Mouse (Mus musculus) forebrain, postnatal 0 days (tissue): ENCODE measurements around the gene Gsto2. TPM values are rescaled to one million over a fixed set of nuclear protein-coding genes. Genes with fewer than 3 reads are reported as not detected.

Source experiments
- ATAC-seq: fragments of 200-750 bp; cut with Nextera tagmentation; 2 replicates; pipeline ENCODE4 v1.8.0; 2017; ENCODE audit warnings: mild to moderate bottlenecking, moderate library complexity
- DNase-seq: peaks from one replicate; pipeline ENCODE4 v3.0.0-alpha.2; 2015
- H3K27ac ChIP-seq: fragments of 300-500 bp; sonication (generic); 2 replicates; pipeline ENCODE4 v1.5.1; 2014; ENCODE audit warnings: low read depth, mild to moderate bottlenecking, antibody characterized with exemption, low read length, moderate library complexity, mixed read lengths
- H3K27me3 ChIP-seq: fragments of 300-500 bp; sonication (generic); 2 replicates; pipeline ENCODE4 v1.6.1; 2014; ENCODE audit warnings: mild to moderate bottlenecking, low read length, mixed read lengths; ENCODE audit not compliant: insufficient read depth
- H3K36me3 ChIP-seq: fragments of 300-500 bp; sonication (generic); 2 replicates; pipeline ENCODE4 v1.6.1; 2014; ENCODE audit warnings: mild to moderate bottlenecking, moderate library complexity; ENCODE audit not compliant: insufficient read depth
- H3K4me1 ChIP-seq: fragments of 300-500 bp; sonication (generic); 2 replicates; pipeline ENCODE4 v1.6.1; 2014; ENCODE audit warnings: antibody characterized with exemption; ENCODE audit not compliant: insufficient read depth
- H3K4me2 ChIP-seq: fragments of 300-500 bp; sonication (generic); 2 replicates; pipeline ENCODE4 v1.6.1; 2014; ENCODE audit warnings: low read depth, mild to moderate bottlenecking, moderate library complexity
- H3K4me3 ChIP-seq: fragments of 300-500 bp; sonication (generic); 2 replicates; pipeline ENCODE4 v1.5.1; 2014; ENCODE audit warnings: low read depth, low read length, mixed read lengths
- H3K9ac ChIP-seq: fragments of 300-500 bp; sonication (generic); 2 replicates; pipeline ENCODE4 v1.6.1; 2014; ENCODE audit warnings: mild to moderate bottlenecking
- H3K9me3 ChIP-seq: fragments of 300-500 bp; sonication (generic); 2 replicates; pipeline ENCODE4 v1.6.1; 2016; ENCODE audit warnings: low read length
- CTCF ChIP-seq: sonication (generic); IDR thresholded peaks from 2 replicates; pipeline ENCODE4 v1.5.1; 2016; ENCODE audit warnings: antibody characterized with exemption, control low read depth, low read depth
- WGBS: fragments of 180-500 bp; shearing (Covaris S2); extraction: QIAGEN DNeasy Blood & Tissue Kit; methylation state at CpG from one replicate; pipeline ENCODE4 v1.1.7; 2014; 5-methylcytosine and 5-hydroxymethylcytosine counted together
- polyA plus RNA-seq: library from polyadenylated mRNA; unstranded; fragments of >200 nt; fragmentation: Nextera tagmentation; extraction: Ambion mirVana; gene quantifications from 2 replicates; pipeline ENCODE4 v1.2.1, GENCODE M21; 2015
- total RNA-seq: library from RNA; depleted of rRNA; stranded (reverse); fragments of >200 nt; gene quantifications from 2 replicates; pipeline ENCODE4 v1.2.3, GENCODE M21; 2014

The Gsto2 gene
- total and polyA plus RNA-seq, 2 experiments from 2014 or later, result 0.88 to 0.95 TPM

DNA sequence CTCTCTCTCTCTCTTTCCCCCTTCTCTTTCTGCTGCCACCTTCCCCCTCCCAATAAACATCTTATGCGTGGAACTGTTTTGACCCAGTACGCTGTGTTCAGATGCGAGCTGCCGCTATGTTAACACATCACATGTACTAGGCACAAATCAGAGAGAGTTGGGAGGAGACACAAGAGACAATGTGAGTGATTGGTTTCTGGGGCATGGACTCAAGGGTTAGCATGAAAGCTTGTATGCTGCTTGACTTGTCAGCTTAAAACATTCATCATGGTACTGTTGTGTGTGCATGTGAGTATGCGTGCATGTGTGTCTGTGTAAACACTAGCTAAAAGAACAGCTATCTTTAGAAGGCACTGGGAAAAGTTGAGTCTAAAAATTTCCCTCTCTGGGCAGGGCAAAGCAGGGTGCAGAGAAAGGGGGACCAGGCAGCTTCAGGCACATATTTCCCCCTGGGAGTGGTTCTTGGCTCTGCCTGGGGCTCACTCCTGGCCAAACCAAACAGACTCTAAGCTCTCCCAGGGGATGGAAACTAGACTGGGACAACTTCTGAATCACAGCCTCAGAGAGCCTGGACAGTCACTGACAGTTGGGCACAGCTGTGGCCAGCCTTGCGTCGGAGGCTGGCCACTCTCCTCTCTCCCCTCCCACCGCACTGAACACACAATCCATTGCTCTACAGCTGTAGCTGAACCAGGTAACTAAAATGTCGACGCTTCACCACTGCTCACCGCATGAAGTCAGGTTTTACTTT, 26.4 kb downstream of the Gsto2 start:
- Histone ChIP-seq H3K4me3 (no peak overlapping the region), H3K9me3 (no peaks in the 10 kb centered on the region), H3K4me2 (no peak overlapping the region), H3K27ac (no peak overlapping the region), H3K9ac (no peak overlapping the region), H3K36me3 (0 out of 2 replicates have a peak, but pooled peaks cover 7% of the 10 kb centered on the region), H3K4me1 (no peaks in the 10 kb centered on the region), H3K27me3 (no peaks in the 10 kb centered on the region)
- WGBS, result 83% methylated on average over 11 of the region's 11 CpGs
- no peak for TF ChIP-seq CTCF
- no peak for DNase-seq
- no peak for ATAC-seq

DNA sequence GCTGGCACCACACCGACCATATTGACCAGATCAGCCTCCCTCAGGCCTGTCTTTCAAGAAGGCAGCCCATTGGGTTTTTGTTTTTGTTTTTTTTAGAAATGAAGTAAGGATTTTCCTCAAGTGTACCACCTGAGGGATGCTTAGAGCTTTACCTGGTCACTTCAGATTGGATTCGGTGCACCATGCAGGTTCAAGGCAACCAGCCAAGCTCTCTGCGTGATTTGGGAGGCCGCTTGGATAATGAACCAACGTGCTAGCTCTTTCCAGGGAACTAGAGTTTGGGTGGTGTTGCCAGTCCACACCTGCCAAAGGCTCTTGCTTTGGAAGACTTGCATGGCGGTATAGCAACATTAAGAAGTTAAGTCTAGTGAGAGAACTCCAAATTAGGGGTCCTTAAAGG, 27.8 kb downstream of the Gsto2 start:
- Histone ChIP-seq H3K9me3 (no peaks in the 10 kb centered on the region), H3K4me2 (no peak overlapping the region), H3K4me1 (no peaks in the 10 kb centered on the region), H3K27ac (no peak overlapping the region), H3K4me3 (no peak overlapping the region), H3K36me3 (0 out of 2 replicates have a peak, but pooled peaks cover 17% of the 10 kb centered on the region), H3K27me3 (no peaks in the 10 kb centered on the region), H3K9ac (no peak overlapping the region)
- ATAC-seq (no peak), DNase-seq (no peak)
- TF ChIP-seq CTCF, result no peak
- WGBS, result 88% methylated on average over 6 of the region's 6 CpGs

DNA sequence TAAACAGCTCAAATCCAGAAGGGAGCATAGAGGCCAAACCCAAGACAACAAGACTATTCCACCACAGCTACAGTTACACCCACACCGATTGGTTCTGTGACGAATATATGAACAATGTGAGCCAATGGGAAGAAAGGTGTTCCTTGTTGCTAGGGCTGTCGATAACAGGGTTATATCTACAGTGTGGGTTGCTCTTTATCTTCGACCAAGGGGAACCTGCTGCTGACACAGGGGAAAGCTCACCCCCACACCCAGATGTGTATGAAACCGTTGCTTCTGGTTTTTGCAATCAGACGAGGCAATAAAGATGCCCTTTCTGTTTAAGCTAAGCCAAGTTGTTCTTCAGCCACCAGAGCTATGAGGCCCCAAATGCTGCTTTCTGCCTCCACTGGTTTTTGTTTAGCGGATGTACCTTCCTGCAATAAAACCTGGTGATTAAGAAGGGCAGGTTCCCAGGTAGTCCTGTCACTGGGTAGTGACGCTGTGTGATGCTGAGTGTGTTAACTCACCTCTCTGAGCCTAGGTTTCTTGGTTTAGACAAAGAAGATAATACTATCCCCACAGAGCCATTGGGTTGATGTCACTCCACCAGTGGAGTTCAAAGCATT, 33.2 kb downstream of the Gsto2 start:
- 95% methylated on average over 8 of the region's 8 CpGs for WGBS
- TF ChIP-seq CTCF, result no peak
- ATAC-seq, result no peak

DNA sequence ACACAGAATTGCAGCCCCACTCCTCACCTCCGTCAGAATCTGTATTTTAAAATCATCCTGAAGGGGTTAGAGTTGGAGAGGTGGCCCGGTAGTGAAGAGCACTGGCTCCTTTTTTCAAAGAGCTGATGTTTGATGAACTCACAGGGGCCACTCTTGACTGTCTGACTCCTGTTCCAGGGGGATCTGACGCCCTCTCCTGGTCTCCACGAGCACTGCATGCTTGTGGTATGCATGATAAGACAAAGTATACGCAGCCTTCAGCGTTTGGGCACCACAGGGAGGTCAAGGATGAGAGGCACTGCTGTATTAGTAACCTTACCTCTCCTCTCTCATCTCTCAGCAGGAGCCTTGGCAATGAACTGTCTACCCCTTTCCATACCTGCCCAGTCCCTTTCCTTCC, 34.7 kb downstream of the Gsto2 start:
- H3K27ac ChIP-seq, result no peak overlapping the region
- no peaks in the 10 kb centered on the region for H3K9me3 ChIP-seq
- WGBS, result 73% methylated on average over 6 of the region's 6 CpGs
- no peak overlapping the region for H3K9ac ChIP-seq
- H3K4me3 ChIP-seq, result no peak overlapping the region
- no peak overlapping the region for H3K4me2 ChIP-seq
- TF ChIP-seq CTCF, result peak; percentile 27; the same call in 1 of the 2 replicates
- H3K27me3 ChIP-seq, result no peaks in the 10 kb centered on the region
- H3K4me1 ChIP-seq, result no peaks in the 10 kb centered on the region; the same call in 1 of the 2 replicates
- DNase-seq, result no peak
- 0 out of 2 replicates have a peak, but pooled peaks cover 17% of the 10 kb centered on the region for H3K36me3 ChIP-seq
- ATAC-seq, result no peak

More for the DNA sequence above, 33.2 kb downstream of the Gsto2 start:
- Histone ChIP-seq H3K4me2 (no peak overlapping the region), H3K27me3 (no peaks in the 10 kb centered on the region), H3K9ac (no peak overlapping the region), H3K9me3 (no peaks in the 10 kb centered on the region), H3K36me3 (0 out of 2 replicates have a peak, but pooled peaks cover 17% of the 10 kb centered on the region), H3K4me3 (no peak overlapping the region), H3K4me1 (no peaks in the 10 kb centered on the region; the same call in 1 of the 2 replicates), H3K27ac (no peak overlapping the region)
- DNase-seq, result no peak

DNA sequence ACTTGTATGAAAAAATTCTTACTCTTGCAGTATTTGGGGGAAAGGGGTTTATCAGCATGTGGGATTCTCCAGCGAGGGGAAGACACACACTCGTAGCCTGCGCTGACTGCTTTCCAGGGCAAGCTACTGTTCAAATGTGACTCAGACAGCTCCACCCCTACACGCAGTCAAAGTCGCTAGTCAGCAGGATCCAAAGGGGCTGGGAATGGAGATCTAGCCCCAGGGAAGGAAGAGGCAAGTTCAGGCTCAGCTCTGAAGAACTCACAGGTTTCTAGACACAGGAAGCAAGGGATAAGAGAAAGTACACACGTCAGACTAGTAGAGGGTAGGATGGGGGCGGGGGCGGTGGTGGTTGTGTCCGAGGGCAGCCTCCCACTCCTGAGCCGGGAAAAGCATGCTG, 35.2 kb downstream of the Gsto2 start:
- H3K36me3 ChIP-seq, result 0 out of 2 replicates have a peak, but pooled peaks cover 17% of the 10 kb centered on the region
- ATAC-seq, result no peak
- H3K4me1 ChIP-seq, result no peaks in the 10 kb centered on the region; the same call in 1 of the 2 replicates
- no peak for TF ChIP-seq CTCF
- H3K27ac ChIP-seq, result no peak overlapping the region
- 88% methylated on average over 10 of the region's 10 CpGs for WGBS
- no peak overlapping the region for H3K9ac ChIP-seq
- DNase-seq, result no peak
- no peaks in the 10 kb centered on the region for H3K9me3 ChIP-seq
- H3K4me2 ChIP-seq, result no peak overlapping the region
- H3K4me3 ChIP-seq, result no peak overlapping the region
- no peaks in the 10 kb centered on the region for H3K27me3 ChIP-seq

DNA sequence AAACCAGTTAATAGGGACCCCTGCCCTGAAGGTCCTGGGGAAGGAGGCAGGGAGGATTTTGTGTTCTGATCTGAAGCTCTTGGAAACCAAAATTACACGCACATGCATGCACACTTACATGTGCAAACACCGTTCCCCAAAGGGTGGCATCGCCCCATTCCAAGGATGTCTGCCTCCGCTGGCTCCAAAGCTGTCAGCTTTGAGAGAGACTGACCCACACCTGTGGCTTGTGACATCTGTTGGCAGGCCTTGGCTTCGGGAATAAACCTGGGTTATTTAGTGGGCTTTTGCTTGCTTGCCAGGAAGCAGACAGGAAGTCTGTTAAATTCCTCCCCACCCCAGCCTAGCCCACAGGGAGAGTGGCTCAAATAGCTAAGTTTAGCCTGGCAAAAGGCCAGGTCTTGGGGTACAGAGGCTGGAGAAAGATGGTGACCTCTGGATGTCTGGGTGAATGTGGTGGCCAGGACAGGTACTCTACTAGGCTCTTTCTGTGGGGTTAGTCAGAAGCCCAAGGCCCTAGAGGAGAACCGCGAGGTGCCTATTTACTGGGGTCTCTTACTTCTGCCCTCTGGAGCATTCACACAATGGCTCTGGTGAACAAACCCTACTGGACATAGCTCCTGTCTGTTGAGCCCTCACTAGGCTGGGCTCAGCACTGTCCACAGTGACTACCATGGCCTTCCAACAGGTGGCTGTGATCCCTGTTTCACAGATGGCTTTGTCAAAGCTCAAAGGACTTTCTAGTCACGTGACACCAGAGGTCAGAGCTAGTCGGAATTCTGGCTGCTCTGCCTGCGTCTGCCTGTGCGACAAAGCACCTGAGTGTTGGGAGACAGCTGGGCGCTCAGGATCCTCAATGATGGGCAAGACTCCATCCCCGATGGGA, 37.2 kb downstream of the Gsto2 start:
- ATAC-seq (no peak), DNase-seq (no peak)
- H3K4me2 ChIP-seq, result no peak overlapping the region
- H3K4me3 ChIP-seq, result no peak overlapping the region
- no peak overlapping the region for H3K9ac ChIP-seq
- no peak for TF ChIP-seq CTCF
- 74% methylated on average over 13 of the region's 13 CpGs for WGBS
- 0 out of 2 replicates have a peak, but pooled peaks cover 5% of the 10 kb centered on the region for H3K36me3 ChIP-seq
- H3K27me3 ChIP-seq, result no peaks in the 10 kb centered on the region
- H3K27ac ChIP-seq, result no peak overlapping the region
- no peaks in the 10 kb centered on the region for H3K9me3 ChIP-seq
- no peaks in the 10 kb centered on the region; the same call in 1 of the 2 replicates for H3K4me1 ChIP-seq
